Mouse (Mus musculus): ENCODE measurements around the gene Dock2.

GRCm38 (mm10) chr11:34311717-34312116 is 472.0 kb downstream of the Dock2 start:
- TF ChIP-seq GATA1 (IDR thresholded peaks at IDR 0.05; ENCODE audit: low read length) (no peak), TAL1 (IDR thresholded peaks at IDR 0.05; ENCODE audit: low read length) (no peak)
